Mouse (Mus musculus) layer of hippocampus, postnatal 25 days (tissue): Measurements from ENCODE around the gene Gm266. TPM values are rescaled to one million over a fixed set of nuclear protein-coding genes. Genes with fewer than 3 reads are reported as not detected.
"Not testable (repeated sequence)": the region's sequence is repeated elsewhere in the genome, so short reads cannot be mapped to it uniquely, and the experiment has no call there.

Source experiments
- DNase-seq, 2 experiments: peaks; one replicate each; pipeline ENCODE4 v3.0.0; 2022; ENCODE audit warnings: mixed read lengths in 2 of 2, low spot score in 1 of 2; ENCODE audit errors: extremely low spot score in 1 of 2
- total RNA-seq, 2 experiments: library from RNA; stranded (reverse); gene quantifications; 2 replicates each; pipeline ENCODE4 v1.2.3; 2021

Gm266 gene
- total RNA-seq: 1 to 10 TPM; 5.6 to 7.8 TPM

DNA sequence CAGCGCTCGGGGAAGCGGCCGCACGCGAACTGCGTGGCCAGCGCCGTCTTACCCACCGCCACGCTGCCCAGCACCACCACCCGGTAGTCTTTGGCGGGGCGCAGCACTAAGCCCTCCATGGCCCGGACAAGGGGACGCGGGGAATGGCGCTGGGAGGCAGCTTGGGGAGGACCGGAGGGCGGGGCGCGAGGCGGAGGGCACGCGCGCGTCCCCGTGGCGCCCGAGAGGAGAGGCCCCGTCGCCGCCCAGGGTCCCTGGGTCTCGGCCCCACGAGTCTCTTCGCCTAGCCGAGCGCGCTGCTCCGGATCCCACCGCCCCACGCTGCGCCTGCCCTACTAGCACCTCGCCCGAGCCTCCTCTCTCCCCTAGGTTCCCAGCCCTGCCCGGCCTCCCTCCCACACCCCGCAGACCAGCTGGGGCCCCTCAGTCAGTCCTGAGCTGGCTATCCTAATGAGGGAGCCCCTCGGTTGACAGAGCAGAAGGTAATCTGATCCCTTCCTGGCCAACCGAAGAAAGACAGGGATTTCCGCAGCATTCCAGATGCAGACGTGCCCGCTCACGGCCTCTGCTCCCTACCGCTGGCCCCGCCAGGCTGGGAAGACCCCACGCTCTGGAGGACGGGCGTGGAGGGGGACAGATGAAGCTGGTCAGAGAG lies at the start of gene Gm266:
Gm266 (minus strand) TSS at position 172 of the 655 bp plus-strand sequence.
- no peak for DNase-seq

DNA sequence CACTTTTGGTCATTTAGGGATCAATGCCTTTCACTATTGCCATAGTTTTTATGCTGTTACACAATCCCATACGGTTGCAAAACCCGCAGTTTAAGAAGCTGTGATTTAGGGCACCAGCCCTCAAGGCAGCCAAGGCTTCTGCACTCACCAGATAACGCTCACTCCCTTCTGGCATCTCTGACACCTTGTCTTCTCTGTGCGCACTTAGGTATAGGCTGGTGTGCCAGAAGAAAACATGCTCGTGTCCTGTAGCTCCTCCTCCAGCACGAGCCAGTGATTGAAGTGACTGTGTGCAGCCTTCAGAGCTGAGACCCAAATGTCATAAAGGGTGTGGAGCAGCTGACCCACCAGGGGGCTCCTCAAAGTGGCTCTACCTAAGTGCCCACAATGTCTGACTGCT lies 49.7 kb upstream of the Gm266 start:
- DNase-seq: no peak

GRCm38 (mm10) chr12:111533096-111533794 lies 47.6 kb upstream of the Gm266 start:
- no peak for DNase-seq

GRCm38 (mm10) chr12:111529192-111529591 lies 43.6 kb upstream of the Gm266 start:
- DNase-seq: no peak

DNA sequence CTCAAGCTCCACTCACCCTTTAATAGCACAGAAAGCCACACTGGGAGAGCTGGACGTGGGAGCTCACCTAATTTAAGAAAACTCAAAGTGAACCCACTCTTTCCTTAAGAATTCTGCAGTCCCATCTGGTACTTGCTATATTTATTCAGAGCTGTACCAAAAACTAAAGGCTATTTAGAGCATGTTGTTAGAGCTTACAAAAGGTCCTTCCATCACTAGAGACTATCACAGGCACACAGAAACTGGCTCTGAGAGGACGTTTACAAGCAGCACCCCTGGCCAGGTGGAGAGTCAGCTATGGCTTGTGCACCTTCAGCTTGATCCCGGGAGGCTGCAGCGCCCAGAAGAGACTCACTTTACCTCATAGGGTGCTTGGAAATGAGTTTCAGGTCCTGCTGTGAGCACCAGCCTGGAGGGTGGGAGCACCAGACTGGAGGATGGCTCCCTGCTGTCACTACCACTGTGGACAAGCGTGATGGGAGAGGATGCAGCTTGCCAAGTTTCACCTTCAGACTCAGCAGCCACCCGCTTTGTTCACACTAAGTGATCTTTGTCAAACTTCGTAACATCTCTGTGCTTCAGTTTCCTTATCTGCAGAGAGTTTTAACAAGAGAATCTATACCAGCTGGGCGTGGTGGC lies 42.1 kb upstream of the Gm266 start:
- DNase-seq: no peak

GRCm38 (mm10) chr12:111524883-111525282 lies 39.3 kb upstream of the Gm266 start:
- no peak for DNase-seq

- no peak for DNase-seq
Measured at GRCm38 (mm10) chr12:111524469-111524868, 38.8 kb upstream of the Gm266 start.

GRCm38 (mm10) chr12:111520994-111521393 lies 35.4 kb upstream of the Gm266 start:
- no peak for DNase-seq

GRCm38 (mm10) chr12:111519821-111520220 lies 34.2 kb upstream of the Gm266 start:
- no peak for DNase-seq

- no peak for DNase-seq
Measured at GRCm38 (mm10) chr12:111518391-111518790, 32.8 kb upstream of the Gm266 start.

- no peak for DNase-seq
Measured at GRCm38 (mm10) chr12:111517901-111518300, 32.3 kb upstream of the Gm266 start.

DNA sequence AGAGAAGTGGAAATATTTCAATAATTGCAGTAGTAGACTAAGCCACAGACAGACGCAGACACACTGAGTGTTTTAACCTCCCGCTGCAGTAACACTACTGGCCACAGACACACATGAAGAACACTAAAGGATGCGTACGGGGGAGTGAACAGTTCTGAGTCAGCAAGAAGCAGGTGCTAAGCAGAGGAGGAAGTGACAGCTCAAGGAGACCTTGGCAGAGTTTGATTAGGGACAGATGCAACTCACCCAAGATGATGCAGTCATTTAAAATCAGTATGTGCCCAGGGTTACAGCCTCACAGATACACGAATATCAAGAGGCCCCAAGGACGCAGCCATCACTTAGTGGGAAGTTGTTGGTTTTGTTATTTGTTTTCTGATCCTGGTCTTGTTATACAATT lies 31.2 kb upstream of the Gm266 start:
- no peak for DNase-seq

- no peak for DNase-seq
Measured at GRCm38 (mm10) chr12:111515920-111516319, 30.3 kb upstream of the Gm266 start.

GRCm38 (mm10) chr12:111514874-111515649 lies 29.4 kb upstream of the Gm266 start:
- DNase-seq: no peak

GRCm38 (mm10) chr12:111514231-111514792 lies 28.7 kb upstream of the Gm266 start:
- DNase-seq: no peak

DNA sequence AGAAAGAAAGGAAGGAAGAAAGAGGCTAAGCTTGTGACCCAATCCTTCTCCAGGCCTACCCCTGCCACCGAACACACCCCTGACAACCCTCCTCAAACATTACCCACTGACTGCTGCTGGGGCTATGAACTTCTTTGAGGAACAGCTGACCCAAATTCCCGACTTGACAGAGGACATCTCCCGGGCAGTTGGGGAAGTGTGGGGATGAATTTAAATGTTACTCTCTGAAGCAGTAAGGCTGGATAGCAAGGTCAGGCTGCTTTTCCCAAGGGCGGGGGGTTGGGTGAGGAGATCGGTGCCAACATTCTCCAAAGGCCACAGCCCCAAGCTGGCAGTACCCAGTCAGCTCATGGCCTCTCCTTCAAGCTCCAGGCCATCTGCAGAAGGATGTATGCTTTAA lies 28.1 kb upstream of the Gm266 start:
- DNase-seq: no peak

GRCm38 (mm10) chr12:111512572-111513063 lies 27.0 kb upstream of the Gm266 start:
- DNase-seq: no peak

DNA sequence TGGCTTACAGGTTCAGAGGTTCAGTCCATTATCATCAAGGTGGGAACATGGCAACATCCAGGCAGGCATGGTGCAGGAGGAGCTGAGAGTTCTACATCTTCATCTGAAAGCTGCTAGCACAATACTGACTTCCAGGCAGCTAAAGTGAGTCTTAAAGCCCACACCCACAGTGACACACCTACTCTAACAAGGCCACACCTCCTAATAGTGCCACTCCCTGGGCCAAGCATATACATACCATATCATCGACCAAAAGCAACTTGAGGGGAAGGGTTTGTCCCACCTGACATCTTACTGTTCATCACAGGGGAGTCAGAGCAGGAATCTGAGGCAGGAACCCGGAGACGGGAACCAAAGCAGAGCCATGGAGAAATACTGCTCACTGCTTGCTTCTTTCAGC lies 22.8 kb upstream of the Gm266 start:
- not testable (repeated sequence) for DNase-seq

DNA sequence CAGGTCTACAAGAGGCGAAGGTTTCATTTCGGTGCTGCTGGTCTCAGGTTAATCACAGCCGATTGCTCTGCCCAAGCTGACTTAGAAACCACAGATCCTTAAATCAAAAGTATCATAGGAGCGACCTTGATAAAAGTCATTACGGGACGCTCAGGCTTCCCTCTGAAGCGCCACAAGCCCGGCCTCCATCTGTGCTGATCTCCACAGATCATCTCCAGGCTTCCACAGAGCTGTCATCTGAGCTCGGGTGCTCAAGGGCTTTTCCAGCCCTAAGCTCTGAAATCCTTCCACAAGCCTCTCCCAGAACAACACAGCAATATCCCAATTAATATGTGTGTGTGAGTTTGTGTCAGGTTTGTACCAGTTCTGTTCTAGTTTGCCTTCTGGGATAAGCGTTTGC lies 22.3 kb upstream of the Gm266 start:
- DNase-seq: no peak

DNA sequence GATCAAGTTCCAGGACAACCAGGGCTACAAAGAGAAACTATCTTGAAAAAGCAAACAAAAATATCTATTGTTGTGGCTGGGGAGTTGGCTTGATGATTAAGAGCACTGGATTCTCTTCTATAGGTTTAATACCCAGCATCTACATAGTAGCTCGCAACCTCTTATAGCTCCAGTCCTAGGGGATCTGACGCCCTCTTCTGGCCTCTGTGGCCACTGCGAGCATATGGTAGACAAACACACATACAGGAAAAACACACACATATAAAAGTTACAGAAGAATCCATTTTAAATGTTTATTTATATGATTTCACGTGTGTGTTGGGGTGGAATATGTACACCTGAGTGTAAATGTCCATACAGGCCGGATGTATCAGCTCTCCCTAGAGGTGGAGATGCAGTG lies 21.4 kb upstream of the Gm266 start:
- no peak for DNase-seq
